Mouse (Mus musculus): ENCODE data around the gene 4933405L10Rik. TPM values are rescaled to one million over a fixed set of nuclear protein-coding genes. Genes with fewer than 3 reads are reported as not detected.

4933405L10Rik gene
- polyA plus RNA-seq, 1 experiment from 2014 or later: not detected

DNA sequence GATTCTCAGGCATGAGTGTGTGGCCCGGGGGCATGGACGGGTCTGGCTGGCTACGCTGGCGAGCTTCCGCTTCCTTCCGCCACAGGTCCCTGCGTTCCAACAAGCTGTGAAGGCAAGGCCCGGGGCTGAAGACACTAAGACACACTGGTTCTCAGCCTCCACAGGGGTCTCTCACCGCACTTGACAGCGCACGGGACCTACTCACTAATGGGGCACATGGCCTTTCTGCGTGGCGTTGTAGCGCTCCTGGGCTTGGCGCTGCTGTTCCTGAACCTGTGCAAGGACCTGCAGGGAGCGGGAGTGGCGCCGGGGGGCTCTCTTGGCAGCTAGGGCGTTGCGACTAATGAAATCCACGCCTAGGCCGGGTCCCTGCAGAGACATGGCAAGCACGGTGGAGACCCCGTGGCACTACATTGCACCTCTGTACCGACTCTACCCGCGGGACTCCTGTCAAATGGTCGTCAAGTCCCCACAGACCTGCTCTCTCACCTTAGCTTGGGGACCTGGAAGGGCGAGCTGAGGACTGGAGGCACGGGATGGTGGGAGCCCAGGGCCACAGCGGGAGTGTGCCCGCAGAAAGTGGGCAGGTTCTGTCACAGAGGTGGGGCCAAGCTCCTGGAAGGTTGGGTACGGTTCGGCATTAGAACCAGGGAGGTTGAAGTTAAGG is 3.2 kb upstream of the 4933405L10Rik start:
- Histone ChIP-seq H3K4me3 (ENCODE audit: low read depth, low read length) (no peak overlapping the region), H3K27ac (ENCODE audit: low read depth, low read length) (no peak overlapping the region), H3K4me1 (replicated peaks; ENCODE audit: control insufficient read depth, insufficient read depth, low read length) (no peaks in the 10 kb centered on the region; the same call in 1 of the 2 replicates), H3K27me3 (replicated peaks; ENCODE audit: control insufficient read depth, insufficient read depth, low read length) (no peaks in the 10 kb centered on the region), H3K9ac (ENCODE audit: low read depth, low read length) (no peak overlapping the region), H3K36me3 (ENCODE audit: control insufficient read depth, insufficient read depth) (no peaks in the 10 kb centered on the region), H3K9me3 (ENCODE audit: control insufficient read depth) (no peaks in the 10 kb centered on the region), H3K4me2 (replicated peaks; ENCODE audit: low read depth) (no peak overlapping the region)
- no peak for ATAC-seq
- WGBS: 93% methylated on average over 34 of the region's 34 CpGs
- TF ChIP-seq CTCF (IDR thresholded peaks at IDR 0.05; ENCODE audit: low read depth): no peak

DNA sequence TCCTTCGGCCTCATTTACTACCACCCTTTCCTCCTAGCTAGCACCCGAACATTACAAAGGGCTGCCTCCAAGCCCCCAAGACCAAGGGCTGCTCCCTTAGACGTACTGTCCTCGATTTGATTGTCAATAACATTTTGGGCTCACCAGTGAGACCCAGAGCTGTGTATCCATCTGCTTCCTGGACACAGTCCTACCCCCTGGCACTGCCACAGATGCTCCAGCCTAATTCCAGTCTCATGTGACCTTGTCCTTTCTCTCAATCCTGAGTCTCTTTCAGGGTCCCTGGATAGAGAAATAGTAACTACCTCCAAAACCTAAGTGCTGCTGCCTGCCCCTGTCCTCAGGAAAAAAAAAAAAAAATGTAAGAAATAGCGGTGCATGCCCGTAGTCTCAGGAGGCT is 2.5 kb upstream of the 4933405L10Rik start:
- no peaks in the 10 kb centered on the region for H3K9me3 ChIP-seq (ENCODE audit: control insufficient read depth)
- no peak overlapping the region for H3K9ac ChIP-seq (ENCODE audit: low read depth, low read length)
- no peak for TF ChIP-seq CTCF (IDR thresholded peaks at IDR 0.05; ENCODE audit: low read depth)
- H3K4me3 ChIP-seq (ENCODE audit: low read depth, low read length): no peak overlapping the region
- H3K4me2 ChIP-seq (replicated peaks; ENCODE audit: low read depth): no peak overlapping the region
- 89% methylated on average over 6 of the region's 6 CpGs for WGBS
- H3K4me1 ChIP-seq (replicated peaks; ENCODE audit: control insufficient read depth, insufficient read depth, low read length): no peaks in the 10 kb centered on the region; the same call in 1 of the 2 replicates
- H3K27ac ChIP-seq (ENCODE audit: low read depth, low read length): no peak overlapping the region
- no peaks in the 10 kb centered on the region for H3K27me3 ChIP-seq (replicated peaks; ENCODE audit: control insufficient read depth, insufficient read depth, low read length)
- no peaks in the 10 kb centered on the region for H3K36me3 ChIP-seq (ENCODE audit: control insufficient read depth, insufficient read depth)
- no peak for ATAC-seq

GRCm38 (mm10) chr8:105706426-105706825 is 1.0 kb upstream of the 4933405L10Rik start:
- no peaks in the 10 kb centered on the region for H3K9me3 ChIP-seq (ENCODE audit: control insufficient read depth)
- no peak overlapping the region for H3K4me2 ChIP-seq (replicated peaks; ENCODE audit: low read depth)
- H3K27ac ChIP-seq (ENCODE audit: low read depth, low read length): no peak overlapping the region
- no peak for ATAC-seq
- 88% methylated on average over 12 of the region's 12 CpGs for WGBS
- H3K27me3 ChIP-seq (replicated peaks; ENCODE audit: control insufficient read depth, insufficient read depth, low read length): no peaks in the 10 kb centered on the region
- no peaks in the 10 kb centered on the region for H3K4me1 ChIP-seq (replicated peaks; ENCODE audit: control insufficient read depth, insufficient read depth, low read length)
- no peak overlapping the region for H3K9ac ChIP-seq (ENCODE audit: low read depth, low read length)
- no peak overlapping the region for H3K4me3 ChIP-seq (ENCODE audit: low read depth, low read length)
- H3K36me3 ChIP-seq (ENCODE audit: control insufficient read depth, insufficient read depth): no peaks in the 10 kb centered on the region
- TF ChIP-seq CTCF (IDR thresholded peaks at IDR 0.05; ENCODE audit: low read depth): no peak

DNA sequence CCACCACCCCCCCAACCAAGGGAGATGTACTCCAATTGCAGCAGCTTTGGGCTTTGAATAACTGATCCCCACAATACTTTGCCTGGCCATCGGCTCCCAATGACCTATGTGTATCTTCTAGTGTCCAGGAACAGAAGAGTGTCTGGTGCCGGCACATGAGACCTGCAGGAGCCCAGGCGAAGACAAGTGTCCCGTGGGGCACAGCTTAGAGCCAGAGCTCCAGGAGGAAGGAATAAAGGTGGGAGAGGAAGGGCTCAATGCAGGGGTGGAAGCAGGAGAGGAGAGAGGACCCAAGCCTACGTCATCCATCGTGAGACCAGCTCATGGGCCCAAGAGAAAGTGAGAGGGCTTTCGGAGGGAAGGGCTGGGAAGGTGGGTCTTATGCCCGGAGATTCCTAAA is 1.2 kb downstream of the 4933405L10Rik start:
- Histone ChIP-seq H3K4me3 (ENCODE audit: low read depth, low read length) (no peak overlapping the region), H3K9me3 (ENCODE audit: control insufficient read depth) (no peaks in the 10 kb centered on the region), H3K4me1 (replicated peaks; ENCODE audit: control insufficient read depth, insufficient read depth, low read length) (no peaks in the 10 kb centered on the region), H3K9ac (ENCODE audit: low read depth, low read length) (no peak overlapping the region), H3K27ac (ENCODE audit: low read depth, low read length) (no peak overlapping the region), H3K36me3 (ENCODE audit: control insufficient read depth, insufficient read depth) (no peaks in the 10 kb centered on the region), H3K4me2 (replicated peaks; ENCODE audit: low read depth) (peak overlapping the region; percentile 98; the same call in 1 of the 2 replicates), H3K27me3 (replicated peaks; ENCODE audit: control insufficient read depth, insufficient read depth, low read length) (no peaks in the 10 kb centered on the region)
- TF ChIP-seq CTCF (IDR thresholded peaks at IDR 0.05; ENCODE audit: low read depth): no peak
- 91% methylated on average over 8 of the region's 8 CpGs for WGBS
- no peak for ATAC-seq

- H3K27ac ChIP-seq (ENCODE audit: low read depth, low read length): no peak overlapping the region
- no peak for ATAC-seq
- no peak for TF ChIP-seq CTCF (IDR thresholded peaks at IDR 0.05; ENCODE audit: low read depth)
- H3K4me2 ChIP-seq (replicated peaks; ENCODE audit: low read depth): no peak overlapping the region
- no peaks in the 10 kb centered on the region for H3K4me1 ChIP-seq (replicated peaks; ENCODE audit: control insufficient read depth, insufficient read depth, low read length)
- H3K27me3 ChIP-seq (replicated peaks; ENCODE audit: control insufficient read depth, insufficient read depth, low read length): no peaks in the 10 kb centered on the region
- 77% methylated on average over 14 of the region's 14 CpGs for WGBS
- no peak overlapping the region for H3K9ac ChIP-seq (ENCODE audit: low read depth, low read length)
- H3K9me3 ChIP-seq (ENCODE audit: control insufficient read depth): no peaks in the 10 kb centered on the region
- no peaks in the 10 kb centered on the region for H3K36me3 ChIP-seq (ENCODE audit: control insufficient read depth, insufficient read depth)
- no peak overlapping the region for H3K4me3 ChIP-seq (ENCODE audit: low read depth, low read length)
These were observed 1.9 kb downstream of the 4933405L10Rik start for GRCm38 (mm10) chr8:105709317-105709716.

GRCm38 (mm10) chr8:105712286-105712685 is 4.8 kb downstream of the 4933405L10Rik start:
- no peak overlapping the region for H3K9ac ChIP-seq (ENCODE audit: low read depth, low read length)
- TF ChIP-seq CTCF (IDR thresholded peaks at IDR 0.05; ENCODE audit: low read depth): no peak
- ATAC-seq: no peak
- H3K27ac ChIP-seq (ENCODE audit: low read depth, low read length): no peak overlapping the region
- no peaks in the 10 kb centered on the region; the same call in 1 of the 2 replicates for H3K36me3 ChIP-seq (ENCODE audit: control insufficient read depth, insufficient read depth)
- H3K27me3 ChIP-seq (replicated peaks; ENCODE audit: control insufficient read depth, insufficient read depth, low read length): no peaks in the 10 kb centered on the region
- no peak overlapping the region for H3K4me3 ChIP-seq (ENCODE audit: low read depth, low read length)
- no peak overlapping the region for H3K4me2 ChIP-seq (replicated peaks; ENCODE audit: low read depth)
- no peaks in the 10 kb centered on the region for H3K4me1 ChIP-seq (replicated peaks; ENCODE audit: control insufficient read depth, insufficient read depth, low read length)
- H3K9me3 ChIP-seq (ENCODE audit: control insufficient read depth): no peaks in the 10 kb centered on the region
- WGBS: 86% methylated on average over 3 of the region's 3 CpGs
